Mouse (Mus musculus) 416B (cell line): ENCODE data around the gene Pnpla3.

Experiments used
- DNase-seq: peaks from one replicate; pipeline ENCODE4 v3.0.0; 2011; ENCODE audit warnings: low read depth

Pnpla3 gene

DNA sequence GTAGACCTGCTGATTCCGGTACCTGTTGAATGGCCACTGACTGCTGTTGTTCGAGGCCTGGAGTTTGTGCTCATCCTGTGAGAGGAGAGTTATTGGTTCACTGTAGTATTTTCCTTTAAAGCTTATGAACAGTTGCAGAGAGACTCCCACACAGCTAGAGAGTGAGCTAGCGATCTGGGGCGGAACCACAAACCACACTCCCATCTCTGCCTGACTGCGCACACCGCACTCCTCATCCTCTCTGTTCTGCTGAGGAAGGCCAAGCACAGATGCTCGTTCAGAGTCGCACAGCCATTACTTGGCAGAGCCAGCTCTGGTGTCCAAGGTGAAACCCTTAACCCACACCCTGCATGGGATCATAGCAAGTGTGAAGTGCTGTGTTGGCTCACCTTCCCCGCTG is 11.1 kb downstream of the Pnpla3 start:
- DNase-seq: no peak

DNA sequence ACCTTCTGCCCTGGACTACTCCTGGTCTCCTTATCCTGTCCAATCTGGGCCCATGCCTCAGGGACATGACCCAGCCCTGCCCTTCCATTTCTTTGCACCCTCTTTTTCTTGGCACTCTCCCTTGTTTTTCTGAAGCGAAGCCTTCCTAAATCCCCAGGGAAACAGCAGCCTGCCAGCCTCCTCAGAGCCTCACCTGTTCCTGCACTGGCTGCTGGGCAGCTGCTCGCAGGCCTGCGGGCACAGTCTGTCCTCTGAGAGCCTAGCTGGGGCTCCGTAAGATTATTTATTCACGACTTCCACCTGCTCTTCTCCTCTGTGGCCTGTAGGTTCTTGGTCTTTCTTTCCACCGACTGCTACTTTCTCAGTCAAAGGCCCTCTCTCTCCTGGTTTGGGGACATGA is 14.4 kb downstream of the Pnpla3 start:
- no peak for DNase-seq

DNA sequence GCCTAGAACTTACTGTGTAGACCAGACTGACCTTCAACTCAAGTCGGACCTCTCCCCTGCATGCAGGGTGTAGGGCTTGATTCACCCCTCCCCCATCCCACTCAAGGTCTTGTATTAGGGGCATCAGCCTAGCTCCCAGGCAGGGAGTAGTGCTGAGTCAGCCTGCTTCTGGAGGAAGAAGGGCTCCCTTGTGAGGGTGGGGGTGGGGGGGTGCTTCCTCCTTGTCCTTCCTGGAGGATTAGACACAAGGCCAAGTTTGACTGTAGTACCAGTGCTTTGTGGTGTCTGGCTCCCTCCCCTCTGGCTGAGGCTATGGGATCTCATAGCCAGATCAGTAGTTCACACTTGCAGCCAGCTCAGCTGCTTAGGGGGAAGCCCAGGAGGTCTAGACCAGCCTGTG is 16.3 kb downstream of the Pnpla3 start:
- peak; percentile 78 for DNase-seq

DNA sequence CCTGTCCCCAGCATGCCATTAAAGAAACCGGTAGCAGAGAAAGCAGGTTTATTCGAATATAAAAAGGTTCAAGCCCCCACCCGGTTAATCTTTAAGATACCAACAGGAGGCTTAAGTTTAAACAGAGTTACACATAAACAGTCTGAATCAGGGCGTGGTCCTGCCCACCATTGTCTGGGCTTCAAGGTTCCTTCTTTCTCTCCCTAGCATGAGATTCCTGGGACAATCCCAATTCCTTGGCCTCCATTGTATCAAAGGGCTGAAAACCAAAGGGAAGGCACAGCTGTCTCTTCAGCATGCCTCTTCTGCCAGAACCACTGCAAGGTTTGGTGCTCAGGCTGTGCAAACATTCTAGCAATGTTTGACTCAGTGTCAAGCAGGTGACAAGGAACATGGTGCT is 18.6 kb downstream of the Pnpla3 start:
- no peak for DNase-seq

DNA sequence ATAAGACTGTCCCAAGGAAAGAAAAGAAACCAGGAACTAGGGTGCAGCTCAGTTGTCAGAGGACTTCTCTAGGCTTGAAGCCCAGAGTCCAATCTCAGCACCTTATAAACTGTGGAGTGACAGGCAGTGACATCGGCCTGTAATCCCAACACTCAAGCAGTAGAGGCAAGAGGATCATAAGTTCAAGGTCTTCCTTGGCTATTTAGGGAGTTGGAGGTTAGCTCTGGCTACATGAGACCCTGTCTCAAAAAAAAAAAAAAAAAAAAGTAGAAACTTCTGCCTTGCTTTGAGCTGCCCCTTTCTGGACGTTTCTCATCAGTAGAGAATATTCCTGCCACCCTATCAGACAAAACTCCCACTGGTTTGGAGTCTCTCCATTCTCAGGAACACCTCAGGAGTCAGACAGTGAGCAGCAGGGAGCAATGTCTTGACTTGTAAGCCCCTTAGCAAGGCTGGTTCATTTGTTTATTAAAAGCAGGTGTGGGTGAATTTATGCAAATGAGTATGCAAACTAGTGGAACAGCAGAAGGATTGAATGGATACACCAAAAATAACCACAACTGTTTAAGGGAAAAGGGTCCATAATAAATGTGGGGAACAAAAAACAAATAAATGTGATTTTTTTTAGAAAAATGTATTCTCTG is 21.4 kb downstream of the Pnpla3 start:
- no peak for DNase-seq

DNA sequence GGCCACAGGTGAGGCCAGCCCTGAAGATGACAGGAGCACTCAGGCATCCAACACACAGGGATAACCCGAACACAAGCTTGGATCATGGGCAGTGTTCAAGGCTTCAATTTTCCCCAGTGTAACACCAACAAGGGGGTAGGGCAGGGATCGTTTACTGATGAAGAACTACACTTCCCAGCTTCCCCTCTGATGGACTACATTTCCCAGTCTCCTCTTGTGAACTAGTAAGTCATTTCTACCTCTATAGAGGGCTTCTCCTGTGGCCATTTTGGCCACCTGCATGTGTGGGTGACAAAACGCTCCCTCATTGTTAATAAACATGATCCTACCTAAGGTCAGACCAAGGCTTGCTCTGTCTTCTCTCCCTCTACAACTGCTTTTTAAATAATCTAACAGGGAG is 22.2 kb downstream of the Pnpla3 start:
- DNase-seq: peak; percentile 66

DNA sequence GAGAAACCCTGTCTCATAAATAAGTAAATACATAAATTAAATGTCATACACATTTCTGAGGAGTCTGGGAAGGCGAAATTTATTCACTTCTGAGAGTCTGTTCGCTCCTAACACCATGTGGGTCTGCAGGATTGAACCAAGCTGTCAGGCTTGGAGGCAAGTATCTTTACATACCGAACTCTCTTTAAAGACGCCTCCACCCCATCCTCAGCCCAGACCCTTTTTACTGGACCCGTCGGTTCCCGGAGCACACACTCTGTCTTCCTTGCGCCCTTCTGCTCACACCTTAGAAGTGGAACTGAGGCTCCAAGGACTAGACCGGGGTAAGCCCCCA is 24.1 kb downstream of the Pnpla3 start:
- no peak for DNase-seq

DNA sequence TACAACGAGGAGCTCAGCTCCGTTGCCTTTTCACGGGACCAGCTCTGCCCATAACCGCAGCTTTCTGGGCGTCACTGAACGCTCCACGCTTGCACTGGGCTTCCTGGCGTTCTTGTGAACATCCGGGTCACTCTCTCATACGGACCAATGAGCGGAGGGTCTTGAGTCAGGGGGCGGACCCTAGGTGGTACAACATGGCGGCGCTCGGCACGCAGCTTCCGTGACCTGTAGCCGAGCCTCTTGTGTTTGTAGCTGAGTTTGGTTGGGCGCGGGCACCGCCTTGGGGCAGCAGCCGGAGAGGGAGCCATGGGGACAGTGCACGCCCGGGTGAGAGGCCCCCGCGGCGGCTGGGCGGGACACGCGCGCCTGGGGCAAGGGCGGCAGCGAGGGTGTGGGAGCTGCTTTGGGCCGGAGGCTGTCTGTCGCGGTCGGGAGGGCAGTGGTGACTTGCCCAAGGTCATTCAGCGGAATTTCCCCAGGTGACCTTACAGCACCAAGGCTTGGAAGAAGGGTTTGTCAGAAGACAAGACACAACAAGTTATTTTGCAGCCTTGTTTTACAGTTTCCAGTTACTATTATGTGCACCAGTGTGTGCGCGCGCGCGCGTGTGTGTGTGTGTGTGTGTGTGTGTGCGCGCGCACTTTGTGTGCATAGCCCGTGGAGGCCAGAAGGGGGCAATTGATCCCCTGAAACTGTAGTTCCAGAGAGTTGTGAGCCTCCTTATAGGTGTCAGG is 24.6 kb downstream of the Pnpla3 start, which contains the start of gene Samm50:
TSS of gene Samm50 (plus strand) at position 184 of the 734 bp plus-strand sequence.
- peak; percentile 97 for DNase-seq

DNA sequence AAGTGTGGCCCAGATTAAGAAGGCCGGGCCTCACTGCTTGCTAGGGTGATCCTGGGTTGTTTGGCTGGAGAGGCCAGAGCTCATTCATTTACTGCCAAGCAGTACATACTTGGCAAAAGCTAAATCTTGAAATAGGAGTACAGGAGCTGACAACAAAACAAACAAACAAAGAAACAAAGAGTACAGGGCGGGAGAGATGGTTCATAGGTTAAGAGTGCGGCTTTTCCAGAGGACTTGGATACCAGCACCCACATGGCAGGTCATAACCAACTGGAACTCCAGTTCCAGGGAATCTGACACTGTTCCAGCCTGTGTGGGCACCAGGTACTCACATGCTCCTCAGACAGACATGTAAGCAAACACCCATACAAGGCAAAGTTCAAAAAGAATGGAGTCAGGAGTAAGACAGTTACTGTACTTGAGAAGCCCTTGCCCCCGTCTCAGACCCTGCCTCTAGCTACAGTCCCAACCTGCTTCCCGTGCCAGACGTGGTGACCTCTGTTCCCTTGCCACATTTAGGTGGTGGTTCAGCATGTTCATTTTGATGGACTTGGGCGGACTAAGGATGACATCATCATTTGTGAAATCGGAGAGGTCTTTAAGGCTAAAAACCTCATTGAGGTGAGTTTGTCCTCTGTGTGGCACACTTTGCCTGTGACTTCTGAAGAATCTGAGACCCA is 29.0 kb downstream of the Pnpla3 start:
- no peak for DNase-seq

DNA sequence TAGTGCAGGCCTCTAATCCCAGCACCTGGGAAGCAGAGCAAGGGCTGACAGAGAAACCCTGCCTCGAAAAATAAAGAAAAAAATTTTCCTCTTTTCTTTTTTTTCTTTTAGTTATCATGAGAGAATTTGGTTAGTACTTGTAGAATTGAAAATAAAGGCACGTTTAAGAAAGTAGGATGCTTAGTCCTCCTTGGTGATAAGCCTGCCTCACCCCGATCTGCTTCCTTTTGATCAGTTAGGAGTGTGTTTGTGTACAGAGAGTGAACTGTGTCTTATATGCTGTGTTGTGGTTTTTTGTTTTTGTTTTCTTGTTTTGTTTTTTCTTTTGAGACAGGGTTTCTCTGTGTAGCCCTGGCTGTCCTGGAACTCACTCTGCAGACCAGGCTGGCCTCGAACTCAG is 39.7 kb downstream of the Pnpla3 start:
- DNase-seq: no peak

DNA sequence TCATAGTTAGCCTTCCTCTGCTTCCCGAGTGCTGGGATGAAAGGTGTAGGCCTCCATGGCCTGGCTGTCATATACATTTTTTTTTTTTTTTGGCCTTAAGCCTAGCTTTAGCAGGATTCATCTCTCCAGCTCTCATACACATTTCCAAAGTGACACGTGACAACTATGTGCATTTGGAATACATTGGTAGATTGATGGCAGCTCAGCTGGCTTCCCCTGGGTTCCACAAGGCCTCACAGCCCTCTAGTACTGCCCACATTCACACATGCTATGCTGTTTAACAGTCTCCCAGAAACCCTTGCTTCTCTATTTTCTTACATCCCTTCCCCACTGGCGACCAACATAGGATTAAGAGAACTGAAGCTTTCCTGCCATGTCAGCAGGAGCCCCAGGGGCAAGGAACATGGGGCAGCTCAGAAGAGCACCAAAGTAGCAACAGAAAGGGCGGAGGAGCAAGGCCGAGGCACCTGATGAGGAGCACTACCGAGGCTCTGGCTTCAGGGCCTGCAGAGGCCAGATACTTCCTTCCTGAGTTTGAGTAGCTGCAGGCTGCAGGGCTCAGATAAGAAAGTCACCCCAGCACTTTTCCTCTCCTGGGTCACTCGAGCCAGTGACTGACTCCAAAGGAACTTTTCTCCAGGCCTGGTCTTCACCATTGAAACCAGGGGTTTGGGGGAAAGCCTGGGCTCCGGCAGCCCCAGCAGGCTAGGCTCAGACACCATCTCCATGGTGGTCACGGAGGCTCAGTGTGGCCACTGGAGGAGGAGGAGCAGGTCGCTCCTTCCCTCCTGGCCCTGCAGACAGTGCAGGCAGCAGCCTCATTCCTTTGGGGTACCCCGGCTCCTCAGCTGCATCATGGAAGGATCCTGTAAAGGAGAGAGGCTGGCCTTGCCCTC is 42.1 kb downstream of the Pnpla3 start:
- DNase-seq: peak; percentile 97

DNA sequence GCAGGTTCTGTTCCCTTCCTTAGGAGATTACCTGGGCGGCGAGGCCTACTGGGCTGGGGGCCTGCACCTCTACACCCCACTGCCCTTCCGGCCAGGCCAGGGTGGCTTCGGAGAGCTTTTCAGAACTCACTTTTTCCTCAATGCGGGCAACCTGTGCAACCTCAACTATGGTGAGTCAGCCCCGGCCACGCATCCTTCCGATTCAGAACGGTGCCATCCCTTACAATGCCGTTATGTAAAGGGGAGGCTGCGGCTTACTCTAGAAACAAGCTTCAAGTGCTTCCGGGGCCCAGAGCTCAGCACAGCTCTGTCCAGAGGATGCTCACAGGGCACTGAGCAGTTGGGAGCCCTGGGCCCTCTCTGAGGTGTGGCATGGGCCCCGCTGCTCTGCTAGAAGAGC is 42.8 kb downstream of the Pnpla3 start:
- DNase-seq: peak; percentile 93

DNA sequence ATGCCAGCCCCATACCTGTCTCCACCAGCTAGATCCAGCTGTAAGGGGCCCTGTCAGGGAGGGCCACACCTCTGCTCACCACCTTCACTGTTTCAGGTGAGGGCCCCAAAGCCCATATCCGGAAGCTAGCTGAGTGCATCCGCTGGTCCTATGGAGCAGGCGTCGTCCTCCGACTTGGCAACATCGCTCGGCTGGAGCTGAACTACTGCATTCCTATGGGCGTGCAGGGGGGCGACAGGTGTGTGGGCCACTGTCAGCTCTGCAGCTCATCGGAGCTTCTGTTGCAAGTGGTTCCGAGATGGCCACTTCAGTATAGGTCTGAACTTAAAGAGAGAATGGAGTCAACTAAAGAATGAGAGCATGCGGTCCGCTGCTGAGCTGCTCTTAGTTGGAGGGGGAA is 43.3 kb downstream of the Pnpla3 start:
- DNase-seq: no peak

DNA sequence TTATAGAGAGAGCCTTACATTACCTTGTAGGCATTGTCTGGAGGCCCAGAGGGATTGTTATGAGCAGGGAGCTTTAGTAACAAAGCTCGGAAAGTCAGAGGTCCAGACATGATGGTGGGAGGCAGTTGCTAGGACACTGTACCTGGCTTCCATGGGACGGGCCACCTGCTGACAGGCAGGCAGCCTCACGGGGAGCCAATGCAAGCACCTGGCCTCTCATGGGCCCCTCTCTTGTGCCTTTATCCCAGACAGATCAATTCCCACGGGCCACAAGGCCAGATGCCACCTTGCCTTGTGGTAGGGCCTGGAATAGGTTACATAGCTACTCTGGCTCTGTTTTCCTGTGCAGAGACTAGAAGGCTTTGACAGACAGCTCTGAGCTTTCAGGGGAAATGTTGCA is 43.9 kb downstream of the Pnpla3 start:
- no peak for DNase-seq

DNA sequence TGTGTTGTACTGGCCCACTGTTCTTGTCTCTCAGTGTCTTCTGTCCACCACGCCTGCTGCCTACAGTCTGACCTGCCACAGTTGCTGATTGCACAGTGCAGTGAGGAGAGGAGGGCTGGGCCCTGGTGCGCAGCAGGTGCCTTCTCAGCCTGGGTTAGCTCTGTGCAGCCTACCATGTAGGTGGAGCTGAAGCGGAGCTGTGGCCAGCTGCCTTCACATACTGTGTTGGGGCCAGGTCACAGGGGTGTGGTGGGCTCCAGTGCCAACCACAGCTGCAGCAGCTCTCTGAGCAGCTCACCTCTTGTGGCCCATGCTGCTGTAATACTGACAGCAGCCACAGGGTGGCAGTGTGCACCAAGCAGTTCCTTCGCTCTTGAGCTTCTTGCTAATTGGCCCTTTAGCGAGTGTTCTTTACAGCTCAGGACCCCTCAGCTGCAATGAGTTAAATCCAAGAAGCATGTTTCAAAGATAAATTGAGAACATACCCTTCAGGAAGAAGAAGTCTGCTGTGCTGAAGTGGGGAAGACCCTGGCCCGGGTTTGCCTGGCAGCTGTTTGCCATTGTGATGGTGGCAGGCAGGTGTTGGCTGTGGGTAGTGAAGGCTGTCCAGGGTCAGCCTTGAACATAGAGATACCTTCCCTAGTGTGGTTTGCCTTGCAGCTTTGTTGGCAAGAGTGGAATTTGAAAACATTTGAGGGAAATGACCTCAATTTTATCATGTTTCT is 44.6 kb downstream of the Pnpla3 start:
- DNase-seq: peak; percentile 83

DNA sequence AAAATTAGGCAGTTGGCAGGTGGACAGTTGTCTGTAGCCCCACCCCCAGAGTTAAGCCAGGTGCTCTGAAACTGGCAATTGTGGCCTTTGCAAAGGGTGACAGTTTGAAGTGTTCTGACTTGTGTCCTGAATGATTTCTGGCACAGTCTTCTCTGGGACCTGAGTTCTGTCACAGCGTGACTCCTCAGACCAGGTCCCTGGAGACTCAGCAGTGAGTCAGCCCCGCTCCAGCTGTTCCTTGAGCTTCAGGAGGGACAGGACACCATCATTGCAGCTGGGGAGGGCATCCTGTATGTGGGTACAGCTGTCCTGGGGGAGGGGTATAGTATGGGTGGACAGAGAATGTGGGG is 45.1 kb downstream of the Pnpla3 start:
- peak; percentile 53 for DNase-seq

DNA sequence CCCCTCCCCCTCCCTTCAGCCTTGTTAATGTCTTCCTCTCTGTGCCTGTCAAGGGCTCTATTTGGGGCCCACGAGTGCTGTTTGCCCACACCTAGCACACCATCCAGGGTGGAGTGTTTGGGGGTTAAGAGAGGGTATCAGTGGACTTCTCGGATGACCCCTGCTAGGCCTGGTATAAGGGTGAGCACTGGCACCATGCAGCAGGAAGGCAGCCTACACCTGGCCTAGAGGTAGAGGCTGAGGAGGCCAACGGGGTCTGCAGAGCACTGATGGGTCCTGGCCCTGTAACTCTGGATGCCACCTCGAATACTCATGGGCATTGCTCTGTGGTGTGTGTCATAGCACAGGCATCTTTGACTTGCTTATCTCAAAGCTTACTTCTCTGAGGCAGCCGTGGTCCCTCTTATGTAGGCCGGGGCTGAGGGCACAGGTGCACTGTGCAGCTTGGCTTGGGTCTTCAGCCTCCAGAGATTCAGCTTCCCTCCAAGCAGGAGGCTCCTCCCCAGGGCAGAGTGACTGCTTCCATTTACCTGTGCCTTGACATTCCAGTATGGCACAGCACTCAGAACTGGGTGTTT is 45.6 kb downstream of the Pnpla3 start:
- no peak for DNase-seq

DNA sequence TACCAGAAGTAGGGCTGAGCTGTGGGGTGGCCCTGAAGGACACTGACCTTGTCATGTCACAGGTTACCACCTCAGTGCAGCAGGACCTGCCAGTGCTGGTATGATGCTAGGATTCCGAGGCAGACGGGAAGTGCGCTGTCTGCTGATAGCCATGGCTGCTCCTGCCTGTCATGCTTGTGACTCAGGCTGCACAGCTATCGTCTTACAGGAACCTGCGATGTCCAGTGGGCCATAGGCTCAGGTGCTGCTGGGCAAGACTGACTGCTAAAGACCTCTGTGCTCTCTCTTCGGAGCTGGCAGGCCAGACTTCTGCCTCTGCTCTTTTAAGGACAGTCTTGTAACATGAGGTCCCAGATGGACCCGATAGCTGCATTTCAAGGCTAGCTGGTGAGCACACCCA is 46.8 kb downstream of the Pnpla3 start:
- no peak for DNase-seq

DNA sequence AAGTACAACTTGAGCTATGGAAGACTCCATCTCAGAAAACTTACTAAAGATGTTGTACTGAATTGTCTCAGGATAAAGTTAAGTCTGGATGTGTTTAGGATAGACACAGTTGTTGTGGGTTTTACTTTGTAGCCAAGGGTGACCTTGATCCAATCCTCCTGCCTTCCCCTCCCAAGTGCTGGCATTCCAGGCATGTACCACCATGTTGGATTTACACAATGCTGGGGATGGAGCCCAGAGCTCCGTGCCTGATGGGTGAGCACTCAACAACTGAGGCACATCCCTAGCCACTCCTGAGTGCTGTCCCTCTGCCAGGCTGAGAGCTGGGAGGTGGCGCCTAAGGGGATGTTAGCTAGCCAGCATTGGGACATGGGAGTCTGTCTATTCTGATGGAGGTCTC is 47.6 kb downstream of the Pnpla3 start:
- no peak for DNase-seq

DNA sequence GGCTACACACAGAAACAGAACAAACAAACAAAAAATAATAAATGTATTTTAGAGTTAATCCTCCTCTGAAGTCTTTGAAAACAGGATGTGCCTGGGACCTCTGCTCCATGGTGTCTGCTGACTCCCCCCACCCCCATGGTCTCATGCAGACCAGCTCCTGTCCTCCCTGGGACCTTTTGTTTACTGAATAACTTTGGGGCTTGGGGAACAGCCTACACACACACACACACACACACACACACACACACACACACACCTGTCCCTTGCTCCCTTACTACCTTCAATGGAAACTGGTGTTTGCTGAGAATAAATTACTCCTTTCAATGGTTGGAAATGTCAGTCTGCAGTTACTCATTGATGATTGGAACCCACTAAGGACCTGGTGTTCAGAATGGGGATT is 48.4 kb downstream of the Pnpla3 start:
- no peak for DNase-seq

DNA sequence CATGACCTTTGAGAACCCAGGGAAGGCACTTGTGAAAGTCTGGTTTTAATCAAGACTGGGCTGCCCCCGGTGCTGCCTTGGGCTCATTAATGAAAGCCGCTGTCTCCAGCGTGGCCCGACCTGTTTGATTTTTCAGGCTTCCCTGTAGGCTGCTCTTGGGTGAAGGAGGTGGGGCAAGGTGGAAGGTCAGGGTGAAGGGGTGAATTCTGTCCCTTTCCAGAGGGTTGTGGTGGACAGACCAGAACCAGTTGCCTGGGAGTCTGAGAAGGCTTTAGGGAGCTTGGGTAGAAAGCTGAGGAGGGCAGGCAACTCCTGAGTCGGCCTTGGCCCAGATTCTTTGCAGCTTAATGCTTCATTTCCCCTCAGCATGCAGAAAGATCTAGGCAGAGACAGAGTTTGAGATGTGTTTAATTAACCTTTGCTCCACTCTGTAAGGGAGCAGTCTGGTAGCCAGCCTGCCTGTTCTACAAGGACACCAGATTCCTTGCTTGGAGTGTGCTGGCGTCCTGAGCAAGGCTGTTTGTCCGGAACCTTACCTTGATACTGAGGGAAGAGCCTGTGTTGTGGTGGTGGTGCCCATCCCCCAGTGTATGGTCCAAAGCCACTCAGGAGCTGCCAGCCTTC is 48.9 kb downstream of the Pnpla3 start:
- DNase-seq: no peak
